Mouse (Mus musculus) liver, adult 2 months (tissue): ENCODE measurements around the gene Pgr.

ENCODE experiments used
- CTCF ChIP-seq: fragments of 200-500 bp; IDR thresholded peaks from 2 replicates; pipeline ENCODE4 v1.5.1; 2011; ENCODE audit warnings: low read depth, low read length, control low read depth
- POLR2A ChIP-seq: fragments of 200-500 bp; IDR thresholded peaks from 2 replicates; pipeline ENCODE4 v1.6.1; 2011; ENCODE audit warnings: low read length, control low read depth; ENCODE audit not compliant: insufficient read depth; ENCODE audit errors: extremely low read depth

DNA sequence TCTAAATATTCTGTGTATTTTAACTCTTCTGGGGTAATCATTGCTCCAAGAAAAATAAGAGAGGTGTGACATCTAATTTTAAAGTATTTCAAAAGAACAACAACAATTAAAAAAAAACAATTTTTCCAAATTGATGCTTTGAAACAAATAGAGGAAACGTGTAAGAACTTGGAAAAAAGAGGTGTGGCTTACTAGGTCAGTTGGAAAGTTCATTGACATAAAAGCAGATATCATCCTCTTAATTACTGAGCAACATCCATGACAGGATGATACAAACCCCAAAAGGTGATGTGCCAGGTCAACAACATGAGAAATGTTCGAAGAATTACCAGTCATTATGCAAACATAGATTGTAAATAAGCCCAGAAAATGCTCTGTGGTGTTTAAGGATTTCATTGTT, 71.9 kb downstream of the Pgr start, which contains the start of gene Gm16485:
- TF ChIP-seq CTCF, result no peak
- no peak for TF ChIP-seq POLR2A
